Mouse (Mus musculus) cerebellum, adult 2 months (tissue): ENCODE results near the gene Ndufc1.
A peak's percentile ranks its signal among the peaks of the same experiment; 100 is the strongest.

Source experiments
- CTCF ChIP-seq: fragments of 200-500 bp; IDR thresholded peaks from 2 replicates; pipeline ENCODE4 v1.5.1; 2011; ENCODE audit warnings: low read depth, mild to moderate bottlenecking, control low read depth, low read length, moderate library complexity, borderline replicate concordance; ENCODE audit not compliant: insufficient read depth
- POLR2A ChIP-seq: fragments of 200-500 bp; IDR thresholded peaks from 2 replicates; pipeline ENCODE4 v1.6.1; 2011; ENCODE audit warnings: low read length, control low read depth, borderline replicate concordance; ENCODE audit not compliant: insufficient read depth

GRCm38 (mm10) chr3:51377878-51378664 lies 30.7 kb downstream of the Ndufc1 start:
- TF ChIP-seq POLR2A (no peak), CTCF (peak; percentile 35; the same call in 1 of the 2 replicates)
